Mouse (Mus musculus): ENCODE measurements around the gene Wsb2.
"Not testable (repeated sequence)": the region's sequence is repeated elsewhere in the genome, so short reads cannot be mapped to it uniquely, and the experiment has no call there.

The Wsb2 gene

GRCm38 (mm10) chr5:117356365-117357128, 557 bp upstream of the Wsb2 start:
- peak; percentile 42 for DNase-seq (ENCODE audit: low read depth, low spot score)

- DNase-seq (ENCODE audit: low read depth, low spot score) = peak; percentile 51
Measured at GRCm38 (mm10) chr5:117357478-117358247, 559 bp downstream of the Wsb2 start.

GRCm38 (mm10) chr5:117358248-117358630, 1.1 kb downstream of the Wsb2 start:
- peak; percentile 70 for DNase-seq (ENCODE audit: low read depth, low spot score)

GRCm38 (mm10) chr5:117358725-117359124, 1.6 kb downstream of the Wsb2 start:
- DNase-seq (ENCODE audit: low read depth, low spot score) = peak; percentile 85

GRCm38 (mm10) chr5:117359497-117360227, 2.6 kb downstream of the Wsb2 start:
- DNase-seq (ENCODE audit: low read depth, low spot score) = no peak

- DNase-seq (ENCODE audit: low read depth, low spot score) = no peak
Measured at GRCm38 (mm10) chr5:117360228-117360515, 3.1 kb downstream of the Wsb2 start.

- peak; percentile 41 for DNase-seq (ENCODE audit: low read depth, low spot score)
Measured at GRCm38 (mm10) chr5:117360631-117361541, 3.8 kb downstream of the Wsb2 start.

GRCm38 (mm10) chr5:117361590-117361989, 4.5 kb downstream of the Wsb2 start:
- DNase-seq (ENCODE audit: low read depth, low spot score) = peak; percentile 72

GRCm38 (mm10) chr5:117363066-117363782, 6.1 kb downstream of the Wsb2 start:
- peak; percentile 64 for DNase-seq (ENCODE audit: low read depth, low spot score)

GRCm38 (mm10) chr5:117364821-117365220, 7.7 kb downstream of the Wsb2 start:
- peak; percentile 61 for DNase-seq (ENCODE audit: low read depth, low spot score)

- no peak for DNase-seq (ENCODE audit: low read depth, low spot score)
Measured at GRCm38 (mm10) chr5:117365904-117366561, 8.9 kb downstream of the Wsb2 start.

GRCm38 (mm10) chr5:117367206-117367605, 10.1 kb downstream of the Wsb2 start:
- no peak for DNase-seq (ENCODE audit: low read depth, low spot score)

GRCm38 (mm10) chr5:117370592-117370991, 13.5 kb downstream of the Wsb2 start:
- no peak for DNase-seq (ENCODE audit: low read depth, low spot score)

- DNase-seq (ENCODE audit: low read depth, low spot score) = no peak
Measured at GRCm38 (mm10) chr5:117373418-117373817, 16.3 kb downstream of the Wsb2 start.

GRCm38 (mm10) chr5:117374372-117375049, 17.4 kb downstream of the Wsb2 start:
- DNase-seq (ENCODE audit: low read depth, low spot score) = peak; percentile 66

- DNase-seq (ENCODE audit: low read depth, low spot score) = peak; percentile 75
Measured at GRCm38 (mm10) chr5:117376331-117376761, 19.2 kb downstream of the Wsb2 start.

- not testable (repeated sequence) for DNase-seq (ENCODE audit: low read depth, low spot score)
Measured at GRCm38 (mm10) chr5:117377731-117378130, 20.6 kb downstream of the Wsb2 start.

GRCm38 (mm10) chr5:117380199-117380598, 23.1 kb downstream of the Wsb2 start:
- peak; percentile 41 for DNase-seq (ENCODE audit: low read depth, low spot score)

GRCm38 (mm10) chr5:117381785-117382184, 24.7 kb downstream of the Wsb2 start:
- DNase-seq (ENCODE audit: low read depth, low spot score) = no peak

Measured in brain, adult 2 months (tissue).